Mouse (Mus musculus) forebrain, embryonic 11.5 days (tissue): Measurements from ENCODE around the gene Tmem88b. TPM values are rescaled to one million over a fixed set of nuclear protein-coding genes. Genes with fewer than 3 reads are reported as not detected.
A peak's percentile ranks its signal among the peaks of the same experiment; 100 is the strongest.

Experiments
- ATAC-seq: fragments of 200-750 bp; cut with Nextera tagmentation; replicated peaks from 2 replicates; pipeline ENCODE4 v1.8.0; 2017; ENCODE audit warnings: moderate TSS enrichment; ENCODE audit not compliant: low FRiP score
- DNase-seq: peaks from one replicate; pipeline ENCODE4 v3.0.0-alpha.2; 2017; ENCODE audit warnings: low spot score
- H3K27ac ChIP-seq: fragments of 300-500 bp; sonication (generic); 2 replicates; pipeline ENCODE4 v1.5.1; 2014; ENCODE audit warnings: low read depth, low read length
- H3K27me3 ChIP-seq: fragments of 300-500 bp; sonication (generic); 2 replicates; pipeline ENCODE4 v1.6.1; 2014; ENCODE audit warnings: mild to moderate bottlenecking, low read length, mixed read lengths; ENCODE audit not compliant: control insufficient read depth, insufficient read depth
- H3K36me3 ChIP-seq: fragments of 300-500 bp; sonication (generic); 2 replicates; pipeline ENCODE4 v1.6.1; 2014; ENCODE audit warnings: mild to moderate bottlenecking, low read length, moderate library complexity, mixed read lengths; ENCODE audit not compliant: control insufficient read depth, insufficient read depth
- H3K4me1 ChIP-seq: fragments of 300-500 bp; sonication (generic); replicated peaks from 2 replicates; pipeline ENCODE4 v1.6.1; 2014; ENCODE audit warnings: low read length, mixed read lengths; ENCODE audit not compliant: control insufficient read depth, insufficient read depth
- H3K4me2 ChIP-seq: fragments of 300-500 bp; sonication (generic); 2 replicates; pipeline ENCODE4 v1.6.1; 2014; ENCODE audit warnings: low read depth, mild to moderate bottlenecking, low read length, moderate library complexity, mixed read lengths; ENCODE audit not compliant: severe bottlenecking
- H3K4me3 ChIP-seq: fragments of 300-500 bp; sonication (generic); 2 replicates; pipeline ENCODE4 v1.5.1; 2014; ENCODE audit warnings: low read depth, low read length
- H3K9ac ChIP-seq: fragments of 300-500 bp; sonication (generic); 2 replicates; pipeline ENCODE4 v1.6.1; 2014; ENCODE audit warnings: low read length
- H3K9me3 ChIP-seq: fragments of 300-500 bp; sonication (generic); 2 replicates; pipeline ENCODE4 v1.6.1; 2016; ENCODE audit warnings: low read length, mixed read lengths; ENCODE audit not compliant: control insufficient read depth
- WGBS: fragments of 180-500 bp; shearing (Covaris S2); extraction: QIAGEN DNeasy Blood & Tissue Kit; methylation state at CpG from one replicate; pipeline ENCODE4 v1.1.7; 2014; 5-methylcytosine and 5-hydroxymethylcytosine counted together
- polyA plus RNA-seq: library from polyadenylated mRNA; unstranded; fragments of >200 nt; fragmentation: Nextera tagmentation; extraction: Ambion mirVana; gene quantifications from 2 replicates; pipeline ENCODE4 v1.2.1, GENCODE M21; 2014

Gene Tmem88b
- polyA plus RNA-seq, 1 experiment from 2014 or later: 0.43 TPM

- Histone ChIP-seq H3K27me3 (no peaks in the 10 kb centered on the region), H3K4me3 (peak overlapping the region; percentile 54), H3K9ac (peak overlapping the region; percentile 85), H3K9me3 (no peaks in the 10 kb centered on the region), H3K27ac (peak overlapping the region; percentile 19; the same call in 1 of the 2 replicates), H3K4me1 (no peaks in the 10 kb centered on the region; the same call in 1 of the 2 replicates), H3K36me3 (no peaks in the 10 kb centered on the region), H3K4me2 (peak overlapping the region; percentile 78)
- DNase-seq (peak; percentile 85), ATAC-seq (peak; percentile 92)
- under 1% methylated on average over 51 of the region's 52 CpGs for WGBS
Observed at GRCm38 (mm10) chr4:155784081-155784701, 1.5 kb downstream of the Tmem88b start.

- 48% methylated on average over 16 of the region's 16 CpGs for WGBS
- no peaks in the 10 kb centered on the region; the same call in 1 of the 2 replicates for H3K4me1 ChIP-seq
- DNase-seq: no peak
- H3K9me3 ChIP-seq: no peaks in the 10 kb centered on the region
- no peaks in the 10 kb centered on the region for H3K27me3 ChIP-seq
- no peaks in the 10 kb centered on the region for H3K36me3 ChIP-seq
- H3K27ac ChIP-seq: no peak overlapping the region
- H3K9ac ChIP-seq: peak overlapping the region; percentile 85
- H3K4me2 ChIP-seq: peak overlapping the region; percentile 78
- peak; percentile 30; the same call in 1 of the 2 replicates for ATAC-seq
- peak overlapping the region; percentile 54 for H3K4me3 ChIP-seq
Observed at GRCm38 (mm10) chr4:155783486-155784080, 2.1 kb downstream of the Tmem88b start.

GRCm38 (mm10) chr4:155780895-155781294 is 4.8 kb downstream of the Tmem88b start:
- 44% methylated on average over 6 of the region's 6 CpGs for WGBS
- Histone ChIP-seq H3K4me1 (no peaks in the 10 kb centered on the region; the same call in 1 of the 2 replicates), H3K9ac (no peak overlapping the region), H3K9me3 (no peaks in the 10 kb centered on the region), H3K27me3 (no peaks in the 10 kb centered on the region), H3K36me3 (no peaks in the 10 kb centered on the region), H3K4me3 (no peak overlapping the region), H3K4me2 (no peak overlapping the region), H3K27ac (no peak overlapping the region)
- DNase-seq (no peak), ATAC-seq (no peak)

GRCm38 (mm10) chr4:155779498-155779897 is 6.2 kb downstream of the Tmem88b start:
- ATAC-seq (no peak), DNase-seq (no peak)
- no peak overlapping the region for H3K4me3 ChIP-seq
- no peaks in the 10 kb centered on the region for H3K27me3 ChIP-seq
- H3K4me2 ChIP-seq: no peak overlapping the region
- H3K9ac ChIP-seq: no peak overlapping the region
- no peak overlapping the region for H3K27ac ChIP-seq
- WGBS: 86% methylated on average over 4 of the region's 4 CpGs
- peaks cover 3% of the 10 kb centered on the region; the same call in 1 of the 2 replicates for H3K4me1 ChIP-seq
- no peaks in the 10 kb centered on the region for H3K9me3 ChIP-seq
- no peaks in the 10 kb centered on the region for H3K36me3 ChIP-seq

GRCm38 (mm10) chr4:155777816-155778215 is 7.9 kb downstream of the Tmem88b start:
- H3K4me3 ChIP-seq: no peak overlapping the region
- WGBS: 87% methylated on average over 2 of the region's 2 CpGs
- H3K9ac ChIP-seq: no peak overlapping the region
- H3K27me3 ChIP-seq: peaks cover 9% of the 10 kb centered on the region
- no peak for DNase-seq
- ATAC-seq: no peak
- no peak overlapping the region for H3K4me2 ChIP-seq
- H3K36me3 ChIP-seq: no peaks in the 10 kb centered on the region
- H3K27ac ChIP-seq: no peak overlapping the region
- no peaks in the 10 kb centered on the region for H3K9me3 ChIP-seq
- H3K4me1 ChIP-seq: peaks cover 8% of the 10 kb centered on the region; the same call in 1 of the 2 replicates

GRCm38 (mm10) chr4:155776704-155777335 is 8.9 kb downstream of the Tmem88b start:
- WGBS: 53% methylated on average over 2 of the region's 2 CpGs
- Histone ChIP-seq H3K4me1 (peaks cover 8% of the 10 kb centered on the region; the same call in 1 of the 2 replicates), H3K36me3 (no peaks in the 10 kb centered on the region), H3K4me2 (no peak overlapping the region), H3K27ac (no peak overlapping the region), H3K4me3 (no peak overlapping the region), H3K9me3 (no peaks in the 10 kb centered on the region), H3K27me3 (peaks cover 9% of the 10 kb centered on the region), H3K9ac (no peak overlapping the region)
- no peak for ATAC-seq
- no peak for DNase-seq

- no peaks in the 10 kb centered on the region for H3K9me3 ChIP-seq
- H3K27me3 ChIP-seq: peaks cover 9% of the 10 kb centered on the region
- H3K4me3 ChIP-seq: no peak overlapping the region
- 0 out of 2 replicates have a peak overlapping the region, but pooled peaks have one; percentile 25 for H3K27ac ChIP-seq
- peaks cover 8% of the 10 kb centered on the region; the same call in 1 of the 2 replicates for H3K4me1 ChIP-seq
- H3K9ac ChIP-seq: no peak overlapping the region
- no peak for DNase-seq
- H3K36me3 ChIP-seq: no peaks in the 10 kb centered on the region
- no peak for ATAC-seq
- no peak overlapping the region for H3K4me2 ChIP-seq
- WGBS: 92% methylated on average over 3 of the region's 3 CpGs
Observed at GRCm38 (mm10) chr4:155775855-155776254, 9.8 kb downstream of the Tmem88b start.

- peak overlapping the region; percentile 67; the same call in 1 of the 2 replicates for H3K4me2 ChIP-seq
- no peaks in the 10 kb centered on the region for H3K9me3 ChIP-seq
- H3K27me3 ChIP-seq: peaks cover 9% of the 10 kb centered on the region
- H3K9ac ChIP-seq: no peak overlapping the region
- H3K27ac ChIP-seq: no peak overlapping the region
- H3K4me1 ChIP-seq: peaks cover 8% of the 10 kb centered on the region; the same call in 1 of the 2 replicates
- H3K36me3 ChIP-seq: no peaks in the 10 kb centered on the region
- no peak for ATAC-seq
- 67% methylated on average over 9 of the region's 9 CpGs for WGBS
- DNase-seq: no peak
- no peak overlapping the region for H3K4me3 ChIP-seq
Observed at GRCm38 (mm10) chr4:155774971-155775740, 10.5 kb downstream of the Tmem88b start.
